Mouse (Mus musculus): ENCODE results near the gene Zdhhc18. TPM values are rescaled to one million over a fixed set of nuclear protein-coding genes. Genes with fewer than 3 reads are reported as not detected.
A peak's percentile ranks its signal among the peaks of the same experiment; 100 is the strongest.

Zdhhc18 gene
- polyA plus RNA-seq, 1 experiment from 2014 or later = 4.3 TPM

DNA sequence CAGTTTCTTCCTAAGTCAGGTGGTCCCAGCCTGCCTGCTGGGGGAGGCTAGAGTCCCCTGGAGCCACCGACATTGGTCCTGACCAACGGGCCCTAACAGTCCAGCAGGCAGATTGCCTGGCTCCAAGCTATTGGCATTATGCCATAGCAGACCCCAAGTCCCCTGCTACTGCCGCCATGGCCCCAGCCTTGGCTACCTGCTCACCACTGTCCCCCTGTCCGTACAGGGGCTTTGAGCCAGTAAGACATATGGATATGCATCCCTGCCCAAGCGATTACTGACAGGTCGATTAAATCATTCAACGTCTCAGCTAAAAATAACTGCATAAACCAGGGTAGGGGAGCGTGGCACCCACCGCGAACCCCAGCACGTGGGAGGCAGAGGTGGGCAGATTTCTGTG lies 32.0 kb downstream of the Zdhhc18 start:
- H3K27me3 ChIP-seq (ENCODE audit: control insufficient read depth, insufficient read depth, low read length) = no peaks in the 10 kb centered on the region
- no peak for ATAC-seq (ENCODE audit: low read depth)
- H3K27ac ChIP-seq (ENCODE audit: low read depth, low read length) = no peak overlapping the region
- no peak overlapping the region for H3K9ac ChIP-seq (replicated peaks; ENCODE audit: low read depth, low read length)
- H3K4me3 ChIP-seq (ENCODE audit: low read depth, low read length) = no peak overlapping the region
- H3K36me3 ChIP-seq (ENCODE audit: control insufficient read depth, insufficient read depth, low read length) = peaks cover 6% of the 10 kb centered on the region
- H3K9me3 ChIP-seq (ENCODE audit: control insufficient read depth, low read length) = no peaks in the 10 kb centered on the region
- no peaks in the 10 kb centered on the region for H3K4me1 ChIP-seq (ENCODE audit: control insufficient read depth, insufficient read depth, low read length)
- H3K4me2 ChIP-seq (ENCODE audit: low read depth, low read length) = no peak overlapping the region
- WGBS = 91% methylated on average over 11 of the region's 11 CpGs

DNA sequence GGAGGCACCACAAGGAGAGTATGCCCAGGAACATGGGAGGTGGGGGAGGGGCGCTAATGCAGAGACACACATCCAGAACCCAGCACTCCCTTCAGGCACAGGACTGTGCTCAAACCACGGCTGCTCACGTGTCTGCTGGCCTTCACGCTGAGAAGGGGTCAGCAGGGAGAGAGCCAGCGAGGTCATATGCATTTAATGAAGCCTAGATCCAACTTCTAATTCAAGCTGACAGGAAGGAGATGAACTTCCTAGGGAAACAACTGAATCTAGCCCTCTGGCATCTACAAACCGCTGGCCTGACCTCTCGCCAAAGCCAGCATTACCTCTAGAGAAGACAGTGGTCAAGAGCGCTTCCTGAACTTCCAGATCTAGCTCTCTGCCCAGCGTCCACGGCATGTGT lies 34.5 kb downstream of the Zdhhc18 start:
- Histone ChIP-seq H3K4me1 (ENCODE audit: control insufficient read depth, insufficient read depth, low read length) (no peaks in the 10 kb centered on the region), H3K36me3 (ENCODE audit: control insufficient read depth, insufficient read depth, low read length) (peaks cover 10% of the 10 kb centered on the region; the same call in 1 of the 2 replicates), H3K9ac (replicated peaks; ENCODE audit: low read depth, low read length) (no peak overlapping the region), H3K9me3 (ENCODE audit: control insufficient read depth, low read length) (no peaks in the 10 kb centered on the region), H3K27ac (ENCODE audit: low read depth, low read length) (no peak overlapping the region), H3K27me3 (ENCODE audit: control insufficient read depth, insufficient read depth, low read length) (no peaks in the 10 kb centered on the region), H3K4me2 (ENCODE audit: low read depth, low read length) (no peak overlapping the region), H3K4me3 (ENCODE audit: low read depth, low read length) (no peak overlapping the region)
- WGBS = 83% methylated on average over 10 of the region's 10 CpGs
- no peak for ATAC-seq (ENCODE audit: low read depth)

DNA sequence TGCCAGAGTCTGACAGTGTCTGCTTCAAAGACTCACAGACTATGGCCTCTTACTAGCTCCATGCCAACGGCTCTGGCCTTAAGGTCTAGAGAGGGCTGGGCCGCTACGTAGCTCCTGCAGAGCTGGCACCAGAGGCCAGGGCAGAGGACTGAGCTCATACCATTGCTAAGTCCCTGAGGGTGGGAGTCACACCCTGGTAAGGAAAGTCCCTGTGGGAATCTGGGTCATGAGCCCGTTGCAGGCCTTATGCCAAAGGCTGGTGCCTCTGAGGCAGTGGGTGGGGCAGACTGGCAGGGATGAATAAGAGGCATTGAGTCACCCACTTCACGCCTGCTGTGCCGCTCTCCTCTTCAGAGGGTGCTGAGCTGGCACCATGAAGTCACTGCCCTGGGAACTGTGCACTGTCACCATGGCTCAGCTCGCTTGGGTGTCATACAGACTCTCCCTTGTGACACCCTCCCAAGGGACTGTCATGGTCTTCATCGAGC lies 35.6 kb downstream of the Zdhhc18 start:
- H3K27me3 ChIP-seq (ENCODE audit: control insufficient read depth, insufficient read depth, low read length) = no peaks in the 10 kb centered on the region
- peaks cover 10% of the 10 kb centered on the region; the same call in 1 of the 2 replicates for H3K36me3 ChIP-seq (ENCODE audit: control insufficient read depth, insufficient read depth, low read length)
- H3K4me2 ChIP-seq (ENCODE audit: low read depth, low read length) = no peak overlapping the region
- H3K9ac ChIP-seq (replicated peaks; ENCODE audit: low read depth, low read length) = no peak overlapping the region
- H3K4me3 ChIP-seq (ENCODE audit: low read depth, low read length) = no peak overlapping the region
- H3K9me3 ChIP-seq (ENCODE audit: control insufficient read depth, low read length) = no peaks in the 10 kb centered on the region
- 89% methylated on average over 8 of the region's 8 CpGs for WGBS
- ATAC-seq (ENCODE audit: low read depth) = peak; percentile 44; the same call in 1 of the 2 replicates
- H3K27ac ChIP-seq (ENCODE audit: low read depth, low read length) = no peak overlapping the region
- no peaks in the 10 kb centered on the region for H3K4me1 ChIP-seq (ENCODE audit: control insufficient read depth, insufficient read depth, low read length)

DNA sequence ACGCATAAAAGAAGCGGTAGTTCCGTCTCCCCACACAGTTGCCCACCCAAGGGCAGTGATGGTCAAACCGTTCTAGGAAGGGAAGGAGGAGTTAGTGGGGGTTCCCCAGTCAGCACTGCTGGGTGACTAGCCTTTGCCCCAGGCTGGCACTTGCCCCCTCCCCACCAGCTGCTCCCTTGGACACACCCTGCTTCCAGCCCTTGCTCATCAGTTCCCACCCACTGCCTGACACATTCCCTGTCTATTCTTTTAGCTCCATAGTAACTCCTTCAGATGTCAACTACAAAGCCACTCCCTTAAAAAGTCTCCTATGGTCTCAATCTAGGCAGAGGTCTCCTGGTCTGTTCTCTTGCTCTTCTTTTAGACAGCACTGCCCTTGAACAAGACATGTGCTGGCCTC lies 36.1 kb downstream of the Zdhhc18 start:
- Histone ChIP-seq H3K9ac (replicated peaks; ENCODE audit: low read depth, low read length) (no peak overlapping the region), H3K27me3 (ENCODE audit: control insufficient read depth, insufficient read depth, low read length) (no peaks in the 10 kb centered on the region), H3K4me3 (ENCODE audit: low read depth, low read length) (no peak overlapping the region), H3K9me3 (ENCODE audit: control insufficient read depth, low read length) (no peaks in the 10 kb centered on the region), H3K4me1 (ENCODE audit: control insufficient read depth, insufficient read depth, low read length) (no peaks in the 10 kb centered on the region), H3K4me2 (ENCODE audit: low read depth, low read length) (no peak overlapping the region), H3K27ac (ENCODE audit: low read depth, low read length) (no peak overlapping the region), H3K36me3 (ENCODE audit: control insufficient read depth, insufficient read depth, low read length) (peaks cover 10% of the 10 kb centered on the region; the same call in 1 of the 2 replicates)
- no peak for ATAC-seq (ENCODE audit: low read depth)
- 86% methylated on average over 4 of the region's 4 CpGs for WGBS

DNA sequence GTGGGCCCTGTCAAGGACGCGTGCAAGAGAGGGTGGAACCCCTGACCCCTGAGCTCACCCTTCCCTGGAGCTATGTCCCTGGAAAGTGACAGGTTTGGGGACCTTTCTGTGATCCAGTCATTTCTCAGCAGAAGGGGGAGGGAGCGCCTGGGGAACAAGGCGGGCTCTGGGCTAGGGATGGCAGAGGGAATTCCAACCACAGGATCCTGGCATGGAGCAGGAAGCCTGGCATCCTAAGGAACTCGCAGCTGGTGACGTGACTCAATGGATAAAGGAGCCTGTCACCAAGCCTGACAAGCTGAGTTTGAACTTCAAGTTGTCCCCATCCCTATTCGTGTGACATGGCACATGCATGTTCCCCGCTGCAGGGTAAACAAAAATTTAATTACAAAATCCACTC lies 36.9 kb downstream of the Zdhhc18 start:
- H3K36me3 ChIP-seq (ENCODE audit: control insufficient read depth, insufficient read depth, low read length) = peaks cover 10% of the 10 kb centered on the region; the same call in 1 of the 2 replicates
- no peak for ATAC-seq (ENCODE audit: low read depth)
- no peaks in the 10 kb centered on the region for H3K4me1 ChIP-seq (ENCODE audit: control insufficient read depth, insufficient read depth, low read length)
- no peak overlapping the region for H3K27ac ChIP-seq (ENCODE audit: low read depth, low read length)
- no peak overlapping the region for H3K4me2 ChIP-seq (ENCODE audit: low read depth, low read length)
- no peak overlapping the region for H3K4me3 ChIP-seq (ENCODE audit: low read depth, low read length)
- no peaks in the 10 kb centered on the region for H3K27me3 ChIP-seq (ENCODE audit: control insufficient read depth, insufficient read depth, low read length)
- no peak overlapping the region for H3K9ac ChIP-seq (replicated peaks; ENCODE audit: low read depth, low read length)
- 92% methylated on average over 8 of the region's 8 CpGs for WGBS
- no peaks in the 10 kb centered on the region for H3K9me3 ChIP-seq (ENCODE audit: control insufficient read depth, low read length)

DNA sequence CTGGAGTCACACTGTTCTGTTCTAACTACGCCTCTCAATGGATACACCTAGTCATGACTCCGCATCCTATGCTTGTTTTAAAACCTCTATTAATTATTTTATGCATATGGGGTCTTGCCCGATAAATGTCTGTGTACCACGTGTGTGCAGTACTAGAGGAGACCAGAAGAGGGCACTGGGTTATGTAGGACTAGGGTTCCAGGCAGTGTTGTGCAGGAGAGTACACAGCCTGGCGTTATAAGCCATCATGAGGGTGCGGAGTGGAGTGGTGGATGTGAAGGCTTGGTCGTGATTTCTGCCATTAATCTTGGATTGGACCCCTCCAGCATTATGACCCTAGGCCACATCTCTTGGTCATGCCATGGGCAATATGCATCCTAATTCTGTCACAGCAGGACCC lies 37.5 kb downstream of the Zdhhc18 start:
- H3K4me3 ChIP-seq (ENCODE audit: low read depth, low read length) = no peak overlapping the region
- no peak for ATAC-seq (ENCODE audit: low read depth)
- H3K9me3 ChIP-seq (ENCODE audit: control insufficient read depth, low read length) = no peaks in the 10 kb centered on the region
- H3K27me3 ChIP-seq (ENCODE audit: control insufficient read depth, insufficient read depth, low read length) = no peaks in the 10 kb centered on the region
- peaks cover 10% of the 10 kb centered on the region; the same call in 1 of the 2 replicates for H3K36me3 ChIP-seq (ENCODE audit: control insufficient read depth, insufficient read depth, low read length)
- no peak overlapping the region for H3K27ac ChIP-seq (ENCODE audit: low read depth, low read length)
- no peaks in the 10 kb centered on the region for H3K4me1 ChIP-seq (ENCODE audit: control insufficient read depth, insufficient read depth, low read length)
- no peak overlapping the region for H3K4me2 ChIP-seq (ENCODE audit: low read depth, low read length)
- no peak overlapping the region for H3K9ac ChIP-seq (replicated peaks; ENCODE audit: low read depth, low read length)
- WGBS = 99% methylated on average over 7 of the region's 7 CpGs

DNA sequence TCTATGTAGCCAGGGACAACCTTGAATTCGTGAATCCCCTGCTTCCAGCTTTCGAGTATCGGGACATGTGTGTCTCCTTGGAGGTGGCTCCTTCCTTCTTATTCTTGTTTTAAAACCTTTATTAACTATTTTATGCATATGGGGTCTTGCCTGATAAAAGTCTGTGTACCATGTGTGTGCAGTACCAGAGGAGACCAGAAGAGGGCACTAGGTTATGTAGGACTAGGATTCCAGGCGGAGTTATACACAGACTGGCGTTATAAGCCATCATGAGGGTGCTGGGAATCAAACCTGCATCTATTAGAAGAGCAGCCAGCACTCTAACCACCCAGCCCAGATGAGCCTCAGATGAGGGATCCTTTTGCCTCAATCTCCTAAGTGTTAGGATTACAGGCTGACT lies 38.1 kb downstream of the Zdhhc18 start:
- 97% methylated on average over 5 of the region's 5 CpGs for WGBS
- H3K9me3 ChIP-seq (ENCODE audit: control insufficient read depth, low read length) = no peaks in the 10 kb centered on the region
- no peak for ATAC-seq (ENCODE audit: low read depth)
- no peak overlapping the region for H3K27ac ChIP-seq (ENCODE audit: low read depth, low read length)
- H3K4me3 ChIP-seq (ENCODE audit: low read depth, low read length) = no peak overlapping the region
- no peaks in the 10 kb centered on the region for H3K27me3 ChIP-seq (ENCODE audit: control insufficient read depth, insufficient read depth, low read length)
- no peak overlapping the region for H3K9ac ChIP-seq (replicated peaks; ENCODE audit: low read depth, low read length)
- no peaks in the 10 kb centered on the region for H3K4me1 ChIP-seq (ENCODE audit: control insufficient read depth, insufficient read depth, low read length)
- no peak overlapping the region for H3K4me2 ChIP-seq (ENCODE audit: low read depth, low read length)
- peaks cover 10% of the 10 kb centered on the region; the same call in 1 of the 2 replicates for H3K36me3 ChIP-seq (ENCODE audit: control insufficient read depth, insufficient read depth, low read length)

DNA sequence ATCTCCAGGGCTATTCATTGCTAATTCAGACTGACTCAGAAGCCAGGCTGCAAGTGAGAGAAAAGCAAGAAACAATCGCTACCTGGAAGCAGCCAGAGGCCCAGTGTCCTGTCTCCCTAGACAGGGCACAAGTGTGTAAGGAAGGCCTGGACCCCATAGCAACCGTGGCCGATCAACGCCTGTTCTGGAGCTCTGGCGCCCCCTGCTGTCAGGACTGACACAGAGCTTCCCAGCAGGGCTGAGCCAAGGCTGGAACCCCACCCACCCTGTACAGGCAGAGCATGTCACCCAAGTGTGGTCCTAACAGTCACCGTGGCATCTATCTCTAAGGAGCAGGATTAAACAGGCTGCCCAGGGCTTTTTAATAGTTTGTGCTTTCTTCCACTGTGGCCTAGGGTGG lies 40.2 kb downstream of the Zdhhc18 start:
- Histone ChIP-seq H3K27me3 (ENCODE audit: control insufficient read depth, insufficient read depth, low read length) (no peaks in the 10 kb centered on the region), H3K4me3 (ENCODE audit: low read depth, low read length) (no peak overlapping the region), H3K36me3 (ENCODE audit: control insufficient read depth, insufficient read depth, low read length) (peaks cover 10% of the 10 kb centered on the region; the same call in 1 of the 2 replicates), H3K27ac (ENCODE audit: low read depth, low read length) (no peak overlapping the region), H3K4me1 (ENCODE audit: control insufficient read depth, insufficient read depth, low read length) (no peaks in the 10 kb centered on the region), H3K4me2 (ENCODE audit: low read depth, low read length) (no peak overlapping the region), H3K9me3 (ENCODE audit: control insufficient read depth, low read length) (no peaks in the 10 kb centered on the region), H3K9ac (replicated peaks; ENCODE audit: low read depth, low read length) (no peak overlapping the region)
- ATAC-seq (ENCODE audit: low read depth) = no peak
- WGBS = 22% methylated on average over 6 of the region's 6 CpGs

DNA sequence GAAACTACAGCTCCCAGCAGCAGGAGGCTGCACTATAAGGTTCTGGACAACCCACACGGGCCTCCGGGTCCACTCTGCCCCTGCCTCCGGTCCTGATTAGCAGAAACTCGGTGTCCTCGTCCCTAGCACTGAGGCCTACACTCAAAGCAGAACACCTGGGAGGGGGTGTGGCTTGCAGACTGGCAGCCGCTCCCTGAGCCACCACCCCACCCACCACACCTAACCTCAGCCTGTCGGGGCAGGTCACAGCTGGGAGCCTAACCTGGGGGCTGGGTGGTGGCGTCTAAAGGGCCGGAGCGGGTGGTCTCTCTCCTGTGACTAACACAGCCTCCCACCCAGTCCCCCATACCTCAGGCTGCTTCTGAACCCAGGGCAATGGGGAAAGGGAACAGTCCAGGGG lies 42.7 kb downstream of the Zdhhc18 start:
- H3K4me2 ChIP-seq (ENCODE audit: low read depth, low read length) = no peak overlapping the region
- H3K9ac ChIP-seq (replicated peaks; ENCODE audit: low read depth, low read length) = no peak overlapping the region
- H3K36me3 ChIP-seq (ENCODE audit: control insufficient read depth, insufficient read depth, low read length) = peaks cover 1% of the 10 kb centered on the region; the same call in 1 of the 2 replicates
- no peaks in the 10 kb centered on the region for H3K4me1 ChIP-seq (ENCODE audit: control insufficient read depth, insufficient read depth, low read length)
- WGBS = 87% methylated on average over 10 of the region's 10 CpGs
- no peak for ATAC-seq (ENCODE audit: low read depth)
- no peak overlapping the region for H3K4me3 ChIP-seq (ENCODE audit: low read depth, low read length)
- no peak overlapping the region for H3K27ac ChIP-seq (ENCODE audit: low read depth, low read length)
- H3K27me3 ChIP-seq (ENCODE audit: control insufficient read depth, insufficient read depth, low read length) = peaks cover 5% of the 10 kb centered on the region
- no peaks in the 10 kb centered on the region for H3K9me3 ChIP-seq (ENCODE audit: control insufficient read depth, low read length)
